Mouse (Mus musculus) bone marrow macrophage, adult 2 months (primary cell): ENCODE results near the gene Cars2.

Source experiments
- CTCF ChIP-seq: IDR thresholded peaks from 2 replicates; pipeline ENCODE4 v1.5.1; 2012; ENCODE audit warnings: low read depth, mild to moderate bottlenecking, low read length, moderate library complexity
- POLR2A ChIP-seq: IDR thresholded peaks from 2 replicates; pipeline ENCODE4 v1.6.1; 2012; ENCODE audit warnings: mild to moderate bottlenecking, low read depth, low read length, borderline replicate concordance

- TF ChIP-seq POLR2A (no peak), CTCF (no peak)
Measured at GRCm38 (mm10) chr8:11513247-11513646, 37.3 kb downstream of the Cars2 start.
